Mouse (Mus musculus) ES-Bruce4 (cell line): Measurements from ENCODE around the gene Kbtbd4. TPM values are rescaled to one million over a fixed set of nuclear protein-coding genes. Genes with fewer than 3 reads are reported as not detected.
A peak's percentile ranks its signal among the peaks of the same experiment; 100 is the strongest.

Source experiments
- H3K27ac ChIP-seq: 2 replicates; pipeline ENCODE4 v1.5.1; 2012; ENCODE audit warnings: low read length, inconsistent platforms; ENCODE audit not compliant: insufficient read depth
- H3K27me3 ChIP-seq: 2 replicates; pipeline ENCODE4 v1.6.1; 2012; ENCODE audit warnings: mild to moderate bottlenecking, low read length, inconsistent platforms; ENCODE audit not compliant: control insufficient read depth, poor library complexity, insufficient read depth, severe bottlenecking
- H3K36me3 ChIP-seq: 2 replicates; pipeline ENCODE4 v1.6.1; 2012; ENCODE audit warnings: inconsistent platforms, mild to moderate bottlenecking, low read length, moderate library complexity; ENCODE audit not compliant: control insufficient read depth, poor library complexity, insufficient read depth, severe bottlenecking
- H3K4me1 ChIP-seq: one replicate; pipeline ENCODE4 v1.8.1; 2011; ENCODE audit warnings: low read length; ENCODE audit not compliant: control insufficient read depth, insufficient read depth
- H3K4me3 ChIP-seq: 2 replicates; pipeline ENCODE4 v1.5.1; 2011; ENCODE audit warnings: low read depth, mild to moderate bottlenecking, low read length
- H3K9ac ChIP-seq: 2 replicates; pipeline ENCODE4 v1.6.1; 2012; ENCODE audit warnings: low read depth, mild to moderate bottlenecking, inconsistent platforms; ENCODE audit not compliant: poor library complexity, severe bottlenecking
- H3K9me3 ChIP-seq: replicated peaks from 2 replicates; pipeline ENCODE4 v1.6.1; 2012; ENCODE audit warnings: mild to moderate bottlenecking, low read length, inconsistent platforms; ENCODE audit not compliant: control insufficient read depth, poor library complexity, insufficient read depth, severe bottlenecking
- CTCF ChIP-seq: IDR thresholded peaks from one replicate; pipeline ENCODE4 v1.8.1; 2011; ENCODE audit warnings: low read depth, low read length
- EP300 ChIP-seq: IDR thresholded peaks from 2 replicates; pipeline ENCODE4 v1.6.1; 2011; ENCODE audit warnings: low read depth, low read length; ENCODE audit not compliant: insufficient read depth
- POLR2A ChIP-seq: IDR thresholded peaks from one replicate; pipeline ENCODE4 v1.8.1; 2011; ENCODE audit warnings: low read length; ENCODE audit not compliant: insufficient read depth
- polyA plus RNA-seq: library from polyadenylated mRNA; stranded (reverse); fragments of >200 nt; gene quantifications from 2 replicates; pipeline ENCODE4 v1.2.4, GENCODE M21; 2011; ENCODE audit warnings: low read depth; ENCODE audit not compliant: missing spikeins, insufficient read depth, insufficient read length

Gene Kbtbd4
- polyA plus RNA-seq, 1 experiment, result 24.0 TPM

GRCm38 (mm10) chr2:90938362-90938761 lies 33.8 kb downstream of the Kbtbd4 start:
- H3K4me1 ChIP-seq, result peaks cover 2% of the 10 kb centered on the region
- TF ChIP-seq CTCF (no peak), POLR2A (no peak), EP300 (no peak)
- no peak overlapping the region for H3K27ac ChIP-seq
- H3K9ac ChIP-seq, result no peak overlapping the region
- H3K36me3 ChIP-seq, result peaks cover 4% of the 10 kb centered on the region; the same call in 1 of the 2 replicates
- H3K9me3 ChIP-seq, result no peaks in the 10 kb centered on the region
- no peaks in the 10 kb centered on the region for H3K27me3 ChIP-seq
- no peak overlapping the region for H3K4me3 ChIP-seq

GRCm38 (mm10) chr2:90939750-90940149 lies 35.2 kb downstream of the Kbtbd4 start:
- Histone ChIP-seq H3K27me3 (no peaks in the 10 kb centered on the region), H3K36me3 (peaks cover 8% of the 10 kb centered on the region), H3K9ac (no peak overlapping the region), H3K27ac (no peak overlapping the region), H3K4me3 (peak overlapping the region; percentile 63), H3K9me3 (no peaks in the 10 kb centered on the region), H3K4me1 (peaks cover 2% of the 10 kb centered on the region)
- no peak for TF ChIP-seq POLR2A
- no peak for TF ChIP-seq EP300
- TF ChIP-seq CTCF, result no peak

- Histone ChIP-seq H3K9me3 (no peaks in the 10 kb centered on the region), H3K27me3 (no peaks in the 10 kb centered on the region), H3K36me3 (peaks cover 8% of the 10 kb centered on the region), H3K4me1 (peaks cover 2% of the 10 kb centered on the region), H3K27ac (peak within 1 kb of the TSS; percentile 45), H3K4me3 (peak within 1 kb of the TSS; percentile 90), H3K9ac (peak within 1 kb of the TSS; percentile 98)
- peak; percentile 13 for TF ChIP-seq POLR2A
- peak; percentile 36 for TF ChIP-seq CTCF
- TF ChIP-seq EP300, result no peak
Observed at GRCm38 (mm10) chr2:90940233-90941229, 36.0 kb downstream of the Kbtbd4 start, which contains the start of gene Celf1. TSS of gene Celf1 (plus strand) at chr2:90940382.

- no peak overlapping the region for H3K27ac ChIP-seq
- H3K4me3 ChIP-seq, result no peak overlapping the region
- H3K9me3 ChIP-seq, result no peaks in the 10 kb centered on the region
- no peak for TF ChIP-seq CTCF
- TF ChIP-seq EP300, result no peak
- TF ChIP-seq POLR2A, result no peak
- H3K4me1 ChIP-seq, result peaks cover 2% of the 10 kb centered on the region
- H3K9ac ChIP-seq, result peak overlapping the region; percentile 98; the same call in 1 of the 2 replicates
- H3K27me3 ChIP-seq, result no peaks in the 10 kb centered on the region
- peaks cover 8% of the 10 kb centered on the region for H3K36me3 ChIP-seq
Observed at GRCm38 (mm10) chr2:90941744-90942143, 37.2 kb downstream of the Kbtbd4 start.

GRCm38 (mm10) chr2:90950149-90950548 lies 45.6 kb downstream of the Kbtbd4 start:
- no peaks in the 10 kb centered on the region for H3K9me3 ChIP-seq
- no peak overlapping the region for H3K27ac ChIP-seq
- H3K27me3 ChIP-seq, result no peaks in the 10 kb centered on the region

GRCm38 (mm10) chr2:90950582-90951194 lies 46.1 kb downstream of the Kbtbd4 start:
- Histone ChIP-seq H3K9ac (no peak overlapping the region), H3K4me1 (no peaks in the 10 kb centered on the region), H3K27me3 (no peaks in the 10 kb centered on the region), H3K27ac (no peak overlapping the region), H3K36me3 (peaks cover 7% of the 10 kb centered on the region), H3K9me3 (no peaks in the 10 kb centered on the region), H3K4me3 (no peak overlapping the region)
- TF ChIP-seq POLR2A (no peak), EP300 (no peak), CTCF (no peak)

More at GRCm38 (mm10) chr2:90950149-90950548, 45.6 kb downstream of the Kbtbd4 start:
- Histone ChIP-seq H3K9ac (no peak overlapping the region), H3K4me1 (no peaks in the 10 kb centered on the region), H3K36me3 (peaks cover 7% of the 10 kb centered on the region), H3K4me3 (no peak overlapping the region)
- TF ChIP-seq POLR2A (no peak), EP300 (no peak), CTCF (no peak)
